Mouse (Mus musculus) lung, embryonic 15.5 days (tissue): ENCODE data around the gene Slc35d1. TPM values are rescaled to one million over a fixed set of nuclear protein-coding genes. Genes with fewer than 3 reads are reported as not detected.
"Not testable (repeated sequence)": the region's sequence is repeated elsewhere in the genome, so short reads cannot be mapped to it uniquely, and the experiment has no call there.

Source experiments
- ATAC-seq: fragments of 200-750 bp; cut with Nextera tagmentation; 2 replicates; pipeline ENCODE4 v1.8.0; 2017; ENCODE audit warnings: moderate number of reproducible peaks, borderline replicate concordance; ENCODE audit not compliant: low FRiP score, low TSS enrichment; ENCODE audit errors: extremely low read depth
- H3K27ac ChIP-seq: fragments of 300-500 bp; sonication (generic); 2 replicates; pipeline ENCODE4 v1.5.1; 2015; ENCODE audit warnings: moderate library complexity, mild to moderate bottlenecking, inconsistent platforms
- H3K27me3 ChIP-seq: fragments of 300-500 bp; sonication (generic); 2 replicates; pipeline ENCODE4 v1.6.1; 2015; ENCODE audit warnings: inconsistent platforms
- H3K36me3 ChIP-seq: fragments of 300-500 bp; sonication (generic); 2 replicates; pipeline ENCODE4 v1.6.1; 2015; ENCODE audit warnings: inconsistent platforms
- H3K4me1 ChIP-seq: fragments of 300-500 bp; sonication (generic); 2 replicates; pipeline ENCODE4 v1.6.1; 2015; ENCODE audit warnings: inconsistent platforms
- H3K4me2 ChIP-seq: fragments of 300-500 bp; sonication (generic); 2 replicates; pipeline ENCODE4 v1.6.1; 2015; ENCODE audit warnings: inconsistent platforms, mild to moderate bottlenecking, moderate library complexity
- H3K4me3 ChIP-seq: fragments of 300-500 bp; sonication (generic); 2 replicates; pipeline ENCODE4 v1.5.1; 2015; ENCODE audit warnings: mild to moderate bottlenecking, inconsistent platforms
- H3K9ac ChIP-seq: fragments of 300-500 bp; sonication (generic); 2 replicates; pipeline ENCODE4 v1.6.1; 2015; ENCODE audit warnings: inconsistent platforms
- H3K9me3 ChIP-seq: fragments of 300-500 bp; sonication (generic); 2 replicates; pipeline ENCODE4 v1.6.1; 2016; ENCODE audit warnings: inconsistent platforms
- WGBS: fragments of 180-500 bp; shearing (Covaris S2); methylation state at CpG from one replicate; pipeline ENCODE4 v1.1.7; 2015; 5-methylcytosine and 5-hydroxymethylcytosine counted together
- polyA plus RNA-seq: library from polyadenylated mRNA; unstranded; fragments of >200 nt; fragmentation: Nextera tagmentation; extraction: Ambion mirVana; gene quantifications from 2 replicates; pipeline ENCODE4 v1.2.1, GENCODE M21; 2015

Gene Slc35d1
- polyA plus RNA-seq, 1 experiment from 2014 or later: 10.7 TPM

- Histone ChIP-seq H3K9me3 (no peaks in the 10 kb centered on the region), H3K27me3 (no peaks in the 10 kb centered on the region), H3K4me2 (no peak overlapping the region), H3K27ac (no peak overlapping the region), H3K9ac (no peak overlapping the region), H3K4me3 (no peak overlapping the region), H3K36me3 (peaks cover 26% of the 10 kb centered on the region; the same call in 1 of the 2 replicates), H3K4me1 (peaks cover 7% of the 10 kb centered on the region)
- ATAC-seq: no peak
- WGBS: 81% methylated on average over 8 of the region's 8 CpGs
Observed at GRCm38 (mm10) chr4:103180300-103180888, 34.6 kb downstream of the Slc35d1 start.

GRCm38 (mm10) chr4:103179581-103179980 lies 35.4 kb downstream of the Slc35d1 start:
- ATAC-seq: no peak
- WGBS: 64% methylated on average over 3 of the region's 3 CpGs
- Histone ChIP-seq H3K4me2 (no peak overlapping the region), H3K4me1 (peaks cover 7% of the 10 kb centered on the region), H3K9ac (no peak overlapping the region), H3K27me3 (no peaks in the 10 kb centered on the region), H3K27ac (no peak overlapping the region), H3K9me3 (no peaks in the 10 kb centered on the region), H3K4me3 (no peak overlapping the region), H3K36me3 (peaks cover 24% of the 10 kb centered on the region; the same call in 1 of the 2 replicates)

GRCm38 (mm10) chr4:103178635-103179318 lies 36.2 kb downstream of the Slc35d1 start:
- Histone ChIP-seq H3K36me3 (peaks cover 27% of the 10 kb centered on the region; the same call in 1 of the 2 replicates), H3K27me3 (no peaks in the 10 kb centered on the region), H3K4me3 (no peak overlapping the region), H3K4me1 (peaks cover 7% of the 10 kb centered on the region), H3K9me3 (no peaks in the 10 kb centered on the region), H3K9ac (no peak overlapping the region), H3K27ac (0 out of 2 replicates have a peak overlapping the region, but pooled peaks have one; percentile 1), H3K4me2 (no peak overlapping the region)
- 54% methylated on average over 7 of the region's 7 CpGs for WGBS
- ATAC-seq: no peak

GRCm38 (mm10) chr4:103177681-103178080 lies 37.3 kb downstream of the Slc35d1 start:
- Histone ChIP-seq H3K4me3 (no peak overlapping the region), H3K9me3 (no peaks in the 10 kb centered on the region), H3K27me3 (no peaks in the 10 kb centered on the region), H3K27ac (no peak overlapping the region), H3K36me3 (peaks cover 24% of the 10 kb centered on the region; the same call in 1 of the 2 replicates), H3K9ac (no peak overlapping the region), H3K4me1 (peaks cover 7% of the 10 kb centered on the region), H3K4me2 (no peak overlapping the region)
- 90% methylated on average over 1 of the region's 1 CpGs for WGBS
- no peak for ATAC-seq

- H3K4me2 ChIP-seq: no peak overlapping the region
- ATAC-seq: no peak
- no peak overlapping the region for H3K4me3 ChIP-seq
- no peaks in the 10 kb centered on the region for H3K9me3 ChIP-seq
- H3K9ac ChIP-seq: no peak overlapping the region
- H3K4me1 ChIP-seq: peaks cover 5% of the 10 kb centered on the region
- H3K27me3 ChIP-seq: no peaks in the 10 kb centered on the region
- peaks cover 25% of the 10 kb centered on the region; the same call in 1 of the 2 replicates for H3K36me3 ChIP-seq
- H3K27ac ChIP-seq: no peak overlapping the region
- WGBS: 86% methylated on average over 7 of the region's 7 CpGs
Observed at GRCm38 (mm10) chr4:103174001-103174400, 41.0 kb downstream of the Slc35d1 start.

GRCm38 (mm10) chr4:103173507-103173906 lies 41.5 kb downstream of the Slc35d1 start:
- no peak overlapping the region for H3K27ac ChIP-seq
- H3K4me1 ChIP-seq: peaks cover under 1% of the 10 kb centered on the region; the same call in 1 of the 2 replicates
- ATAC-seq: no peak
- no peaks in the 10 kb centered on the region for H3K9me3 ChIP-seq
- no peak overlapping the region for H3K4me3 ChIP-seq
- 64% methylated on average over 6 of the region's 6 CpGs for WGBS
- no peak overlapping the region for H3K4me2 ChIP-seq
- peaks cover 25% of the 10 kb centered on the region; the same call in 1 of the 2 replicates for H3K36me3 ChIP-seq
- H3K27me3 ChIP-seq: no peaks in the 10 kb centered on the region
- H3K9ac ChIP-seq: no peak overlapping the region

GRCm38 (mm10) chr4:103171256-103171655 lies 43.7 kb downstream of the Slc35d1 start:
- H3K4me3 ChIP-seq: no peak overlapping the region
- H3K4me1 ChIP-seq: no peaks in the 10 kb centered on the region
- H3K4me2 ChIP-seq: no peak overlapping the region
- no peaks in the 10 kb centered on the region for H3K9me3 ChIP-seq
- WGBS: 92% methylated on average over 3 of the region's 3 CpGs
- peaks cover 18% of the 10 kb centered on the region; the same call in 1 of the 2 replicates for H3K36me3 ChIP-seq
- no peak for ATAC-seq
- no peak overlapping the region for H3K9ac ChIP-seq
- no peak overlapping the region for H3K27ac ChIP-seq
- H3K27me3 ChIP-seq: no peaks in the 10 kb centered on the region

GRCm38 (mm10) chr4:103166198-103166597 lies 48.8 kb downstream of the Slc35d1 start:
- WGBS: 87% methylated on average over 1 of the region's 1 CpGs
- H3K9ac ChIP-seq, H3K4me3 ChIP-seq, H3K4me1 ChIP-seq, H3K9me3 ChIP-seq, ATAC-seq, H3K4me2 ChIP-seq, H3K27ac ChIP-seq, H3K27me3 ChIP-seq: not testable (repeated sequence)
- peaks cover 23% of the 10 kb centered on the region for H3K36me3 ChIP-seq

GRCm38 (mm10) chr4:103158781-103159180 lies 56.2 kb downstream of the Slc35d1 start:
- Histone ChIP-seq H3K4me1 (no peaks in the 10 kb centered on the region), H3K4me3 (no peak overlapping the region), H3K9ac (no peak overlapping the region), H3K27me3 (no peaks in the 10 kb centered on the region), H3K27ac (no peak overlapping the region), H3K9me3 (no peaks in the 10 kb centered on the region), H3K4me2 (no peak overlapping the region), H3K36me3 (peaks cover 59% of the 10 kb centered on the region)
- no peak for ATAC-seq
- 90% methylated on average over 4 of the region's 4 CpGs for WGBS

- no peaks in the 10 kb centered on the region for H3K4me1 ChIP-seq
- no peak overlapping the region for H3K4me2 ChIP-seq
- WGBS: 86% methylated on average over 5 of the region's 5 CpGs
- no peaks in the 10 kb centered on the region for H3K27me3 ChIP-seq
- H3K4me3 ChIP-seq: no peak overlapping the region
- H3K9ac ChIP-seq: no peak overlapping the region
- peaks cover 69% of the 10 kb centered on the region for H3K36me3 ChIP-seq
- H3K27ac ChIP-seq: no peak overlapping the region
- ATAC-seq: no peak
- no peaks in the 10 kb centered on the region for H3K9me3 ChIP-seq
Observed at GRCm38 (mm10) chr4:103151946-103152345, 63.0 kb downstream of the Slc35d1 start.

- peaks cover 54% of the 10 kb centered on the region for H3K36me3 ChIP-seq
Observed at GRCm38 (mm10) chr4:103146339-103146738, 68.6 kb downstream of the Slc35d1 start.

GRCm38 (mm10) chr4:103136946-103137345 lies 78.0 kb downstream of the Slc35d1 start:
- Histone ChIP-seq H3K4me3 (no peak overlapping the region), H3K4me2 (no peak overlapping the region), H3K4me1 (no peaks in the 10 kb centered on the region), H3K9me3 (no peaks in the 10 kb centered on the region), H3K27me3 (no peaks in the 10 kb centered on the region), H3K9ac (no peak overlapping the region), H3K27ac (no peak overlapping the region), H3K36me3 (peaks cover 36% of the 10 kb centered on the region)
- no peak for ATAC-seq
- 49% methylated on average over 1 of the region's 1 CpGs for WGBS

More at GRCm38 (mm10) chr4:103146339-103146738, 68.6 kb downstream of the Slc35d1 start:
- no peaks in the 10 kb centered on the region for H3K27me3 ChIP-seq
- no peak overlapping the region for H3K9ac ChIP-seq
- no peak for ATAC-seq
- no peak overlapping the region for H3K4me3 ChIP-seq
- no peak overlapping the region for H3K4me2 ChIP-seq
- no peaks in the 10 kb centered on the region for H3K9me3 ChIP-seq
- WGBS: 42% methylated on average over 5 of the region's 5 CpGs
- H3K4me1 ChIP-seq: no peaks in the 10 kb centered on the region
- no peak overlapping the region for H3K27ac ChIP-seq
